Mouse (Mus musculus) CD4-positive, CD25-positive, alpha-beta regulatory T cell, adult 4 months (primary cell): ENCODE results near the gene Gm8104. TPM values are rescaled to one million over a fixed set of nuclear protein-coding genes. Genes with fewer than 3 reads are reported as not detected.
"Not testable (repeated sequence)": the region's sequence is repeated elsewhere in the genome, so short reads cannot be mapped to it uniquely, and the experiment has no call there.

ENCODE experiments used
- ATAC-seq: one replicate; pipeline ENCODE4 v1.8.0; 2017
- polyA plus RNA-seq, 2 experiments: library from polyadenylated mRNA; unstranded; fragments of 100-300 nt; shearing (Covaris generic); gene quantifications; one replicate each; pipeline ENCODE4 v1.2.1; 2017

Gm8104 gene
- polyA plus RNA-seq: not detected

DNA sequence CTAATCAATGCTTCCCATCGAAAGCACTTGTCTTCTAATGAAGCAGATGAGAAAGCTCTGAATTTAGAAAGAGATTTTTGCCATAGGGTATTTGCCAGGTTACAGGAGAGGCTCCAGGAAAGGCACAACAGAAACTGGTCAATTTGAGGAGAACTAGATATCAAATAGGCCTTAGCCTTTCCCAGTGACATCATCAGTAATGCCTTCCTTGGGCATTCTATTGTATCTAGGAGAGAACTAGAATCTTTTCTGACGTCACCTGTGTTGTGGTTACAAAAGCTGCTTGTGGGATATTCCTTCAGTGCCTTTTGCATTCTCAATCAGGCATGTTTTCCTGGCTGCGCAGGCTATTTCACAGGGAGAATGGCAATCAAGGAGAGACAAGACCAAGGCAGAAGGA, at the start of gene Gm8104:
Gene Gm8104 (plus strand): TSS at position 301 of the 400 bp plus-strand sequence.
- ATAC-seq: not testable (repeated sequence)

DNA sequence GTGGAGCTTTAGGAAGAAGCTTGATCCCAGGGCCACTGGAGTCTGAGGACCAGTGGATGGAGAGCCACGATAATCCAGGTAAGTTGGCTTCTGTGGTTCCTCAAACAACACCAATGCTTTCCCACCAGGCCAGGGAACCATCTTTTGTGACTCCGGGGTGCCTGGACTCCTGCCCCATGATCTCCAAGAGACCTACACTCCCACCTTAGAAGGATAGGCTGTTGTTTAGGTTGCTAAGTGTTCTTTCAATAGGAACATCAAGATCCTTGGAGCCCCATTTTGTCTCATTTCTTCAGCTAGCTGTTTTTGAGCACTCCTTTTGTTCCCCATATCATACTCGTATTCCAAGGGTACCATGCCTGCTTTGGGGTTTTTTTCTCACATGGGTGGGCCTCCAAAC, 42.3 kb upstream of the Gm8104 start:
- ATAC-seq: not testable (repeated sequence)

DNA sequence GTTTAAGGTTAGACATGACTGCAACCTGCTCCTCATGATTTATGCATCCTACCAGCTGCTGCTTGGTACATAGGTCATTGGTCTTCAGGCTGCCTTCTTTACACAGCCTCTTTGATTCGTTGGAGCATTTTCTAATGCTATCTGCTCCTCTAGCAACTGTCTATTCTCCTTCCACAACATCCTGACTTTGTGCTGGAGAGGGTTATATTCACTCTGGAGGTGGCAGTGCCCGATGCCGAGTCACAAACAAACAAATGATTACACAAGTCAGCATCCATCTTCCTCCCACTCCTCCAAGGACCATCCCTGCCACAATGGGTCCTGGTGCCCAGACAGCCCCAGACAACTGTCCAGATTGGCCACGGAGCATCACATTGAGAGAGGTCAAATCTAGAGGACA, 40.2 kb upstream of the Gm8104 start:
- ATAC-seq: not testable (repeated sequence)

DNA sequence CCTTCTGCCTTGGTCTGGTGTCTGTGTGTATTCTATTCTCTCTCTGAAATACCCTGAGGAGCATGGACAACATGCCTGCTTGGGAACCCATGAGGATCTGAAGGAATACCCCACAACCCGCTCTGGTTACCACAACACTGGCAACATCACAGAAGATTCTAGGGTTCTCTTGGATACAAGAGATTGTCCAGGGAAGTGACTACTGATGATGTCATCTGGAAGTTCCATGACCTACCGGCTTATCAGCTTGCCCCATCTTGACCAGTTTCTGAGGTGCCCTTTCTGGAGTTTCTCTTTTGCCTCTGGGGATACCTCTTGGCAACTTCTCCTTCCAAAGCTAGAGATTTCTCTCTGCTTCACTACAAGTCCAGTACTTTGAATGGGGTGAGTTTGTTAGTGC, 23.9 kb upstream of the Gm8104 start, which contains the start of gene Gm8094:
Gene Gm8094 (minus strand): TSS at position 101 of the 400 bp plus-strand sequence.
- ATAC-seq: not testable (repeated sequence)

DNA sequence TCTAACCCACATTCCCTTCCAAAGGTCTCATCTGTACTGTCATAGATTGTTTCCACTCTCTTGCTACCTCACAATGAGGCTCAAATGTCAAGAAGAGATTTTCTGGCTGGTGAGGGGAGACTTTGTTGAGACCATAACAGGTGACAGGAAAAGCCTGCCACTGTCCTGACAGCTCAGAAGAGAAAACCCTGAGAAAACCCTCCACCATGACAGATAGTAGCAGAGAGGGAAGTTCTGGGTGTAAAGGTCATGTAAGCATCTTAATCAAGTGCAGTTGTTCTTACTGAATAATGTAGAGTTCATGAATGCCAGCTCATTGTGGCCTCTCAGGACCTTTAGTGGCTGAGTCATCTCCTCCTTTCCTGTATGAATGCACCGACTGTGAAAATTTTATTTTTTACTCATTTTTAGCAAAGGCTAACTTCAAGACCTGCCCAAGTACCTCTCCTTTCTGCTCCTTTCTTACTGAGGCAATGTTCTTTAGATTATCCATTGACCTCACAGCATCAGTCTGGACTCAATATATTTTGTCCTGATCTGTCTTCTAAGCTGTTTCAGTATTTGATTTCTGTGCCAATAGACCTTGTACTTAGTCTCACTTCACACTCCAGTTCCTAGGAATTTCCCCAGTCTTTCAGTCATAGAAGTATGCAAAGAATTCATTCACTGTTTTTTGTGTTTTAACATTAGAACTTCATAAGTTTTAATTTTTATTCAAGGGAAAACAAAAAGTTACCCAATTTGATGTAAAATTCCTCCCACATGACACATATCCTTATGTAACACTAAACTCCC, 15.3 kb upstream of the Gm8104 start:
- ATAC-seq: not testable (repeated sequence)

DNA sequence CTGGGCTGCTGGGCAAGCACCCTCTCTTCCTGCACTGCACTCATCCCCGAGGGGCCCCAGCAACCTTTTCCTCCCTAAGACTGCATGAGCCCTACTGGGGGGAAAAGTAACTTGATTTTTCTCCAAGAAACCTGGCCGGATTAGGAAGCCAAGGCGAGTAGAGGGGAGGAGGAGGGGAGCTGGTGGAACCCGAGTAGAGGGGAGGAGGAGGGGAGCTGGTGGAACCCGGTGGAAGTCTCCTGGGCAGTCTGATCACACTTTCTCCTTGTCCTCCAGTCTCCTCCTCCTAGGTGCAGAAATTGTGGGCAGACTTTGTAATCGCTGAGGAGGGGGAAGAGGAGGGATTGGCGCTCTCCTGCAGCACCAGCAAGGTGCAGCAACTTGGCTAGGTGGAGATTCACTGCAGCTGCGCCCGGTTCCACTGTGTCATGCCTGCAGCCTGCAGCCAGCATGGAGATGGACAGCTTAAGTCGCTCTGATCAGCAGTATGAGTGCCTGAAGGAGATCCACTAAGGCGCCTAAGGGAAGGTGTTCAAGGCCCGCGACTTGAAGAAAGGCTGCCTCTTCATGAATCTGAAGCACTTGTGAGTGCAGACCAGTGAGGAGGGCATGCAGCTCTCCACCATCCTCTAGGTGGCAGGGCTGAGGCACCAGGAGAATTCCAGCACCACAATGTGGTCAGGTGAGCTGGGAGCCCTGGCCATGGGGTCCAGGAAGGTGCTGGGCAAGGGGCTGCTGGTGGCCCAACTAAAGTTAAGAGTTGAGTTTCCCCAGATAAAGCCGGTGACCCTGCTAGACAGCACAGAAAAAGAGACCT, 11.1 kb upstream of the Gm8104 start:
- not testable (repeated sequence) for ATAC-seq

DNA sequence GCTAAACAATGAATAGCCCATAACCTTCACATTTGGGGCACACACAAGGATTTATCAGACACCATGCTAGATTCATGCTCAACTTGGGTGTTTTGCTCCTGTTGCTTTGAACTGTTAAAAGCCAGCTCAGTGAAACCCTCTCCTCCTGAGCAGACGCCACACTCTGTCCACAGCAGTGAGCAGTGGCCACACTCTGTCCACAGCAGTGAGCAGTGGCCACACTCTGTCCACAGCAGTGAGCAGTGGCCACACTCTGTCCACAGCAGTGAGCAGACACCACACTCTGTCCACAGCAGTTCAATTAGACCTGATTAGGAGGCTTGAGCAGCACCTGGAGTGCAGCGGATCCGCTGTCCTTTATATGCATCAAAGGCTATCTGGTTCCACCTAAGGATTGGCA, 19.3 kb downstream of the Gm8104 start:
- ATAC-seq: not testable (repeated sequence)

DNA sequence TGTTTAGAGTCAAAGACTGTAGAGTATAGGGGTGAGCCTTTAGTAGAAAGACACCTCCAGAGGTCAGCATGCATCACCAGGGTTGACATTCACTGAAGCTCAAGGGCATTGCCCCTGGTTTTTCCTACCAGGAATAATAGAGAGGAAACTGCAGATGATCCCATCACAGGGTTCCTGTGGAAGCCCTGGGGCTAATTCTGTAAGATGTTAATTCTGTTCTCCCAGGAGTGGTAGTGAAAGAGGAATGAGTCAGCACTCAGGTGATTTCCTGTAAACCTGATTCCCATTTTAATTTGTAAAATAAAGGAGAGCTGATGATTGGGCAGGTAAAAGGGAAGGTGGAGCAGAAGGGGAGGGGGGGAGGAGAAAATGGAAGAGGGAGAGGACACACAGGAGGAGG, 25.9 kb downstream of the Gm8104 start:
- not testable (repeated sequence) for ATAC-seq

Other genes with a start within 250 kb of the Gm8104 start
- not detected for gene Gm21977, start 247.1 kb upstream of the Gm8104 start, polyA plus RNA-seq
- not detected for gene Gm8082, start 107.0 kb upstream of the Gm8104 start, polyA plus RNA-seq
- not detected for gene Gm10376, start 85.0 kb upstream of the Gm8104 start, polyA plus RNA-seq
- under 1 TPM in 1 of 2 experiments, not detected in 1; 0.24 TPM for gene Gm8094, start 24.0 kb upstream of the Gm8104 start, polyA plus RNA-seq
- gene Gm7233, start 79.3 kb downstream of the Gm8104 start, polyA plus RNA-seq: not detected
- not detected for gene Gm8122, start 134.7 kb downstream of the Gm8104 start, polyA plus RNA-seq
- not detected for gene Gm8126, start 158.0 kb downstream of the Gm8104 start, polyA plus RNA-seq
- under 1 TPM in 1 of 2 experiments, not detected in 1; 0.50 TPM for gene Gm9732, start 174.4 kb downstream of the Gm8104 start, polyA plus RNA-seq
- gene Gm8127, start 193.2 kb downstream of the Gm8104 start, polyA plus RNA-seq: not detected
- not detected for gene 1700001F09Rik, start 247.2 kb downstream of the Gm8104 start, polyA plus RNA-seq